Mouse (Mus musculus) frontal cortex, adult (tissue): Measurements from ENCODE around the gene Foxa3.

Source experiments
- ATAC-seq: cut with Nextera tagmentation; 2 replicates; pipeline ENCODE4 v1.9.2; 2017; ENCODE audit warnings: mild to moderate bottlenecking, moderate library complexity, mixed read lengths; ENCODE audit not compliant: low TSS enrichment

The Foxa3 gene

GRCm38 (mm10) chr7:19024581-19025255, 1.4 kb upstream of the Foxa3 start:
- ATAC-seq = peak; percentile 24; the same call in 1 of the 2 replicates

- peak; percentile 91 for ATAC-seq
Observed at GRCm38 (mm10) chr7:19024096-19024506, 763 bp upstream of the Foxa3 start, which contains the start of gene Sympk. Gene Sympk, plus strand, starts transcription at chr7:19024377.

- no peak for ATAC-seq
Observed at GRCm38 (mm10) chr7:19022189-19022958, 964 bp downstream of the Foxa3 start.

- no peak for ATAC-seq
Observed at GRCm38 (mm10) chr7:19021048-19021447, 2.3 kb downstream of the Foxa3 start.

GRCm38 (mm10) chr7:19017909-19018308, 5.4 kb downstream of the Foxa3 start:
- ATAC-seq = no peak

- no peak for ATAC-seq
Observed at GRCm38 (mm10) chr7:19016042-19016441, 7.3 kb downstream of the Foxa3 start.

- no peak for ATAC-seq
Observed at GRCm38 (mm10) chr7:19014452-19014851, 8.9 kb downstream of the Foxa3 start.

- ATAC-seq = no peak
Observed at GRCm38 (mm10) chr7:19012882-19013281, 10.5 kb downstream of the Foxa3 start.

- ATAC-seq = no peak
Observed at GRCm38 (mm10) chr7:19012025-19012621, 11.2 kb downstream of the Foxa3 start.

- ATAC-seq = no peak
Observed at GRCm38 (mm10) chr7:19010581-19010980, 12.8 kb downstream of the Foxa3 start.

- ATAC-seq = no peak
Observed at GRCm38 (mm10) chr7:19007026-19007977, 16.0 kb downstream of the Foxa3 start.

GRCm38 (mm10) chr7:19006476-19006875, 16.9 kb downstream of the Foxa3 start:
- no peak for ATAC-seq

- ATAC-seq = no peak
Observed at GRCm38 (mm10) chr7:19005417-19006121, 17.8 kb downstream of the Foxa3 start.

GRCm38 (mm10) chr7:19004631-19005079, 18.7 kb downstream of the Foxa3 start:
- no peak for ATAC-seq

GRCm38 (mm10) chr7:19003902-19004630, 19.3 kb downstream of the Foxa3 start, which contains the start of gene Irf2bp1:
Gene Irf2bp1, plus strand, starts transcription at chr7:19004044.
- ATAC-seq = peak; percentile 55

- peak; percentile 60 for ATAC-seq
Observed at GRCm38 (mm10) chr7:19002848-19003498, 20.4 kb downstream of the Foxa3 start.

- no peak for ATAC-seq
Observed at GRCm38 (mm10) chr7:19002115-19002514, 21.2 kb downstream of the Foxa3 start.

GRCm38 (mm10) chr7:19001807-19002085, 21.6 kb downstream of the Foxa3 start:
- ATAC-seq = no peak

GRCm38 (mm10) chr7:19001066-19001806, 22.1 kb downstream of the Foxa3 start:
- no peak for ATAC-seq
